Mouse (Mus musculus) central nervous system, embryonic 11.5 days (tissue): Measurements from ENCODE around the gene 1500015O10Rik. TPM values are rescaled to one million over a fixed set of nuclear protein-coding genes. Genes with fewer than 3 reads are reported as not detected.

ENCODE experiments used
- polyA plus RNA-seq: library from polyadenylated mRNA; depleted of rRNA; stranded (reverse); fragments of >200 nt; gene quantifications from 2 replicates; pipeline ENCODE4 v1.2.3, GENCODE M21; 2012; rRNA removed

Gene 1500015O10Rik
- polyA plus RNA-seq = 0.32 and 0.52 TPM in 2 replicates

GRCm38 (mm10) chr1:43730491-43730924 lies at the start of gene 1500015O10Rik:
Gene 1500015O10Rik, plus strand, starts transcription at chr1:43730602.

Other genes with a start within 250 kb of the 1500015O10Rik start
- gene Uxs1, start 97.2 kb downstream of the 1500015O10Rik start, polyA plus RNA-seq = 29.1 and 31.5 TPM in 2 replicates
- gene Tpp2, start 203.0 kb downstream of the 1500015O10Rik start, polyA plus RNA-seq = 26.4 and 38.5 TPM in 2 replicates